Mouse (Mus musculus) stomach, postnatal 0 days (tissue): ENCODE results near the gene Pnrc2.

Experiments
- CTCF ChIP-seq: IDR thresholded peaks from 2 replicates; pipeline ENCODE4 v1.5.1; 2016; ENCODE audit warnings: antibody characterized with exemption, low read depth, mild to moderate bottlenecking, moderate library complexity
- EP300 ChIP-seq: optimal IDR thresholded peaks from 2 replicates; pipeline ENCODE3; 2016; ENCODE audit warnings: antibody characterized with exemption

DNA sequence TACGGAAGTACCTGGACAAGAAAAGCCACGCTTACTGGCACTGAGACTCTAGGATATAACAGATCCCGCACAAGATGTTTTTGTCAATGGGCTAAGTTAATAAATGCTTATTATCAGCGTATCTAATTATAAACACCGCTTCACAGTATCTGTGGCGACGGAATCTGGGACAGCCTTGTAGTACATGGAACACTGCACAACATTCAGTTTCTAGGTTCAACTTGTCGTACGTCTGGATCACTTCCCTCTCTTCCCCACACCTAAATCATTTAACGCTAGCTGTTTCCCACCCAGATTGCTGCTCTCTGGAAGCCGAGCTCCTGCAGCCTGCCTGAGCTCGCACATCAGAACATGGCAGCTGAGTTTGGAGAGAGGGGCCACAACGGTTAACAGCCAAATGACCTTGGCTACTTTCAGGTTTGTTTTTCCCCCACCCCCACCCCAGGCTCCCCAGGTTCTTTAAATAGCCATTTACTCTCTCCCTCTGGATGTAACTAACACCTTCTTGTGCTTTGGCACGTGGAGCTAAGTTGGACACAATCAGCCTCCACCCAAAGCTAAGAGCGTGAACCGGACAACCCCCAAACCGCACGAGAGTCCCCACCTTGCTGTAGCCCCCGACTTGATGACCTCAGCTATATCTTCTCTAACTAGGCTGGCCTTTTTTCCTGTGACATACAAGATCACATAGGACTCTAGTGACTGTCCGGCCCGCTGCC lies 34.2 kb downstream of the Pnrc2 start:
- TF ChIP-seq EP300, result no peak
- no peak for TF ChIP-seq CTCF
